Mouse (Mus musculus): ENCODE data around the gene Lrrc8c.

- no peak for TF ChIP-seq CTCF (IDR thresholded peaks at IDR 0.05; ENCODE audit: control insufficient read depth, insufficient read depth, insufficient read length)
- no peak for TF ChIP-seq USF1 (IDR thresholded peaks at IDR 0.05; ENCODE audit: low read depth)
- no peak for TF ChIP-seq MAX (IDR thresholded peaks at IDR 0.05)
- no peak for TF ChIP-seq MYOD1 (IDR thresholded peaks at IDR 0.05; ENCODE audit: control insufficient read depth, insufficient read length, low read depth)
- no peak for TF ChIP-seq MYOG (IDR thresholded peaks at IDR 0.05; ENCODE audit: control insufficient read depth, extremely low read depth, insufficient read length)
- TF ChIP-seq CEBPB (IDR thresholded peaks at IDR 0.05; ENCODE audit: low read depth): no peak
These were observed 39.3 kb downstream of the Lrrc8c start for GRCm38 (mm10) chr5:105558517-105558916.
